Mouse (Mus musculus) olfactory bulb, adult 2 months (tissue): ENCODE data around the gene Spint1. TPM values are rescaled to one million over a fixed set of nuclear protein-coding genes. Genes with fewer than 3 reads are reported as not detected.

Experiments
- H3K27ac ChIP-seq: fragments of 200-500 bp; 2 replicates; pipeline ENCODE4 v1.5.1; 2012; ENCODE audit warnings: low read depth, low read length; ENCODE audit not compliant: insufficient read depth
- H3K4me1 ChIP-seq: fragments of 200-500 bp; 2 replicates; pipeline ENCODE4 v1.6.1; 2012; ENCODE audit warnings: low read length; ENCODE audit not compliant: control insufficient read depth, insufficient read depth
- H3K4me3 ChIP-seq: fragments of 200-500 bp; 2 replicates; pipeline ENCODE4 v1.5.1; 2012; ENCODE audit warnings: mild to moderate bottlenecking, low read depth, low read length, moderate library complexity; ENCODE audit not compliant: insufficient read depth
- CTCF ChIP-seq: fragments of 200-500 bp; IDR thresholded peaks from 2 replicates; pipeline ENCODE4 v1.5.1; 2012; ENCODE audit warnings: low read depth, mild to moderate bottlenecking, low read length, moderate library complexity; ENCODE audit not compliant: insufficient read depth
- POLR2A ChIP-seq: fragments of 200-500 bp; IDR thresholded peaks from 2 replicates; pipeline ENCODE4 v1.6.1; 2012; ENCODE audit warnings: mild to moderate bottlenecking, low read depth, low read length, moderate library complexity; ENCODE audit not compliant: insufficient read depth
- WGBS: fragments of 180-500 bp; shearing (Covaris S2); methylation state at CpG from one replicate; pipeline ENCODE4 v1.1.7; 2018; 5-methylcytosine and 5-hydroxymethylcytosine counted together
- polyA plus RNA-seq: library from polyadenylated mRNA; stranded (reverse); fragments of >200 nt; gene quantifications from 2 replicates; pipeline ENCODE4 v1.2.4, GENCODE M21; 2012; ENCODE audit warnings: low replicate concordance; ENCODE audit not compliant: missing spikeins, insufficient read depth, insufficient read length

The Spint1 gene
- polyA plus RNA-seq, 1 experiment, result not detected

DNA sequence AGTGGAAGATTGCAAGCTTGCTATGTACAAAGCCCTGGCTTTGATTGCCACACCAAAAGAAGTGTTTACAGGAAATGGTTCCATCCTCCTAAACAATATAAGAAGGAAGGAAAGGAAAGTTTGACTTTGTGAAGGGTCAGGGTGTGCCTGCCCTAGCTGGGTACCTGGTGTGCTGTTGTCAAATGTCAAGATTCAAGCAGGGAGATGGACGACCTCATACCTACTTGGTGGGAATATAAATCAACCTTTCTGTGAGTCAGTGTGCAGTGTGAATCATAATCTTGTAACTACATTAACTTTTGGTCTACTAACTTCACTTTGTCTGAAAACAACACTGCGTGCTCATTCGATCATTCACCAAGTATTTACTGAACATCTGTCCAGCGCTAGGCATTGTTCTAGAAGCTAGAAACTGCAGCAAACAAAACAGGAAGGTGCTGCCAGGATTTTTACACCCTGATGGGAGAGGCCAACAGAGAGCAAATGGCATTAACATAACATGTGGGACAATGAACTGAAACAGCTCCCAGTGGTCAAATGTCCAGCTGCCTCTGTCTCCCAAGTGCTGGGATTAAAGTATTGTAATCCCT is 33.2 kb upstream of the Spint1 start:
- WGBS, result 68% methylated on average over 4 of the region's 4 CpGs
- Histone ChIP-seq H3K27ac (no peak overlapping the region), H3K4me1 (no peaks in the 10 kb centered on the region; the same call in 1 of the 2 replicates), H3K4me3 (no peak overlapping the region)
- TF ChIP-seq CTCF (no peak), POLR2A (no peak)

DNA sequence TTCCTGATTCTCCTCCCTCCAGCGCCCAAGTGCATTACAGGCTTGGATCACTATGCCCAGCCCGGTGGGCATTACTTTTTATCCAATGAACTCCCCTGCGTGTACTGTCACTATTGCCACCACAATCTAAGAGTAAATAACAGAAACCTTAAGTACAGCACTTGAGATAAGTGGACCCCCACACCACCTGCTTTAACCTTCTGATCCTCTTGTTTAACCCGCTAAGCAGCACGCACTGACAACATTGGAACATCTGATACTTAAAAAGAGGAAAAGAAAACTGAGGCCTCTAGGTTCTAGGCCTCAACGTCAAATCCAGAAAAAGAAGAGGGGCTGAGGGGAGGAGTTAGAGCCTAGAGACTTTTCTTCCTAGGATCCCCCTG is 29.2 kb upstream of the Spint1 start:
- Histone ChIP-seq H3K4me1 (peaks cover 2% of the 10 kb centered on the region; the same call in 1 of the 2 replicates), H3K4me3 (peak overlapping the region; percentile 63), H3K27ac (peak overlapping the region; percentile 6; the same call in 1 of the 2 replicates)
- WGBS, result 12% methylated on average over 6 of the region's 6 CpGs
- TF ChIP-seq CTCF, result no peak
- no peak for TF ChIP-seq POLR2A

DNA sequence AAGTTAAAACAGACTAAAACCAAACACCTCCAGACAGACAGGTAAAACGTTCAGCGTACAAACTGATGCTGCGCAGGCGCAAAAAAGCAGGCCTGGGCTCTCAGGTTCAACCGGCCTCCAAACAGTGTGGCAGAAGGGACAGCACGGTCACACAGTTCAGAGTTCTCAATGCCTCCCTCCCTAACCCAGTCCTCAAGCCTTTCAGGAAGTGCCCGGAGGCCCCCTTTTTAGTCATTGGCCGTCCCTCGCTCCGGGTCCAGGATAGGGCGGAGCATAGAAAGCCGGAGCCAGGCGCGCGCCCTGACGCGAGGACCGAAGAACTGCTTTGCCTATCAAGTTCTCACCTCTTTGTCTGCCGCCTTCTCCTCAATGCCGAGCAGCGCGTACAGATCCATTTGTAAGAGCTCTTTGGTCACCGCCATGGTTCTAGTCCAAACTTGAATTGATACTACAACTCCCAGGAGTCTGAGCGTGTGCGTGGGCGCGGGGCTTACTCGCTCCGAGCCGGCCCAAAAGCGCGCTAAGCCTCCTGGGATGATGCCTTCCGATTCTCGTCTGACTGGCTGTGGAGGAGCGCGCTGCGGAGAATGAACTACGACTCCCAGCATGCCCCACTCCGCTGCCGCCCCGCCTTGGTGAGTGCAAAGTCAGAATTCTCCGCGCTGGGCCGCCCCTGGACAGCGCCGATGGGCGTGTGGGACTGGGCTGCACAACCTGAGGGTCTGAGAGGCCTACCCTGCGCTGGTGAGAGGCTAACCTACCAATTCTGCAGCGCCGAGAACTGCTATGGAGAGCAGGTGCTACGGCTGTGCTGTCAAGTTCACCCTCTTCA is 28.6 kb upstream of the Spint1 start, which contains the start of the genes Zfyve19 and Dnajc17:
Zfyve19 (plus strand) TSS at position 274 of the 832 bp plus-strand sequence.
Dnajc17 (minus strand) TSS at position 452 of the 832 bp plus-strand sequence.
- Histone ChIP-seq H3K4me1 (peaks cover 2% of the 10 kb centered on the region; the same call in 1 of the 2 replicates), H3K4me3 (peak within 1 kb of the TSS; percentile 90), H3K27ac (peak within 1 kb of the TSS; percentile 6; the same call in 1 of the 2 replicates)
- under 1% methylated on average over 51 of the region's 51 CpGs for WGBS
- TF ChIP-seq POLR2A, result peak; percentile 40
- TF ChIP-seq CTCF, result no peak

DNA sequence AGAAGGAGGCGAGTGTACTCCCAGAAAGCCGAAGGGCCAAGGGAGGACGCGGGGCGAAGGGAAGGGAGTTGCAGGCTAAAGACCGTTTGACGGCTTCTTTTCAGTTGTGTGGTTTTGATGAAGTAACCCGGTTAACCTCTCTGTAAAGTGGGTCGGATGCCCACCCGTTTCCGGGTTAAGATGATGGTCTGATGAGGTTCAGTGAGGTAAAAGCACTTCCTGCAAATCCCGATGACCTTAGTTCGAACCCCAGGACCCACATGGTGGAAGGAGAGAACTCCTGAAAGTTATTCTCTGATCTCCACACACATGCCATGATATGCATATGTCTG is 28.0 kb upstream of the Spint1 start:
- TF ChIP-seq CTCF (no peak), POLR2A (no peak)
- Histone ChIP-seq H3K4me1 (peaks cover 2% of the 10 kb centered on the region; the same call in 1 of the 2 replicates), H3K4me3 (peak overlapping the region; percentile 90), H3K27ac (no peak overlapping the region; the same call in 1 of the 2 replicates)
- under 1% methylated on average over 13 of the region's 13 CpGs for WGBS

DNA sequence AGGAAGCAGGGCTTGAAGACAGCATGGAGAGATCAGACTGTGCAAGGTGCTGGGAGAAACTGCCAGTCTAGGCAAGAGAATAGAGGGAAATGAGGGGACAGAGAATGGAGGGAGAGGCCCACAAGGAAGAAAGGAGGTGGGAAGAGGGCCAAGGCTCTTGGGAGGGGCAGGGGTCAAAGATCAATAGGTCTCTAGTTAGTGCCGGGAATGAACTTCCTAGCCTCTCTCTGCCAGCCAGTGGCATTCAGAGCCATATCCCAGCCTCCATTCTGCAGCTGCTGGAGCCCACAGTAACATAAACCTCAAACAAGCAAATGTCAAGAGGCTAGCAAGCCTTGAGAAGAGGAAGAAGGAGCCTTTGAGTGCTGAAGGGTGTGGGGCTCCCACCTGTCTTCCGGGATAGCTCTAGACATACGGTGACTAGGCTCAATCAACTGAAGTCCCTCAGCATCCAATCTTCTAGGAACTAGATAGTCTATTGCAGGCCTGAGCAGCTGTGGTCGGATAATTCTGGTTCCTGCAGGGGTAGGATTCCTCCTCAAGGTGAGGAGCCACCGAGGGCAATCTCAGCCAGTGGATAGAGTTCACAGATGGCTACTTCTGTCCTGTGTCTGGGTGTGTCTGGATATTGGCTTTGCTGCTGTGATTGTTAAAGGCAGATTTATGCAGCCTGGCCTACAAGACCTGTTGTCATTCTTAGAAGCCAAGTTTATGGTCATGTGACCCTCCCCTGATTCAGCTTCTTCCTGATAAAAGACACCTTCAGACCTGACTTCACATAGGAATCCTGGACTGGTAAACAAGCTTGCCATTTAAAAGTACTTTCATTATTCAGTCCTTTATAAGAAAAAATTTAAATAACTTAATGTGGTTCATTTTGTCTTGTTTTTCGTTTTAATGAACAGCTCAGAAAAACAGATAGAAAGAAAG is 7.1 kb upstream of the Spint1 start, which contains the start of gene Ppp1r14d:
Ppp1r14d (minus strand) TSS at position 132 of the 930 bp plus-strand sequence.
- 83% methylated on average over 6 of the region's 6 CpGs for whole genome bisulfite sequencing
- H3K4me3 ChIP-seq, result no peak within 1 kb of the TSS

DNA sequence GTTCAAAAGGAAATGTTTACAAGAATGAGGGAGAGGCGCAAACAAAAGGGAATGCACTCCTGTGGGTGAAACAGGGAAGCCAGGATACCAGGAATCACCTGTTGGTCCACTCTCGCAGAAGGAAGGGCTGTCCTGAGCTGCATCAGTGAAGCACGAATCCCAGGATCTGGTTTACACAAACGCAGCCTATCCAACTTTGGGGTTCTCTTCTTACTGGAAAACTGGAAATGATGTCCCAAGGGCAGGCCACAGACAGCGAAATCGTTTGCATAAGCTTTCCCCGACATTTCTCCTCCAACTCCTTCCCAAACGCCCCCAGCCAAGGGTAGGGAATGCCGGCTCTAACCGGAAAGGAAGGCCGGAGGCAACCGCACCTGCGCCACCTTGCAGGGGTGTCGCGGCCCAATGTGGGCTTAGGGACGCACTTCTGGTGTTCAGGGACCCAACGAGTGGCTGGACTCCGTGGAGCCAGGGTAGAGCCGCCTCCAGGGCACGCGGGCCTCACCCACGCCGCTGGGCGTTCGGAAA is 416 bp upstream of the Spint1 start:
- peak overlapping the region; percentile 4 for H3K4me3 ChIP-seq
- 21% methylated on average over 25 of the region's 25 CpGs for WGBS
- H3K27ac ChIP-seq, result no peak overlapping the region
- no peak for TF ChIP-seq POLR2A
- no peak for TF ChIP-seq CTCF
- peaks cover 14% of the 10 kb centered on the region for H3K4me1 ChIP-seq

More for the DNA sequence above, 7.1 kb upstream of the Spint1 start, which contains the start of gene Ppp1r14d:
- no peak for TF ChIP-seq POLR2A
- no peak for TF ChIP-seq CTCF
- Histone ChIP-seq H3K4me1 (no peaks in the 10 kb centered on the region), H3K27ac (no peak within 1 kb of the TSS)

DNA sequence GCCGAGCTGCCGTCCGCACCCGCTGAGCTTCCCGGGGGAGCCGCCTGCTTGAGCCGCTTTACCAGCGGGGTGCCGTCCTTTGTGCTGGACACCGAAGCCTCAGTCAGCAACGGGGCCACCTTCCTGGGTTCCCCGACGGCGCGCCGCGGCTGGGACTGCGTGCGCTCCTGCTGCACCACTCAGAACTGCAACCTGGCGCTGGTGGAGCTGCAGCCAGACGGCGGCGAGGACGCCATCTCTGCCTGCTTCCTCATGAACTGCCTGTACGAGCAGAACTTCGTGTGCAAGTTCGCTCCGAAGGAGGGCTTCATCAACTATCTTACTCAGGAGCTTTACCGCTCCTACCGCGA is 684 bp downstream of the Spint1 start:
- TF ChIP-seq POLR2A (no peak), CTCF (no peak)
- H3K27ac ChIP-seq, result no peak overlapping the region
- 5% methylated on average over 31 of the region's 31 CpGs for WGBS
- peak overlapping the region; percentile 4 for H3K4me3 ChIP-seq
- H3K4me1 ChIP-seq, result peaks cover 14% of the 10 kb centered on the region

DNA sequence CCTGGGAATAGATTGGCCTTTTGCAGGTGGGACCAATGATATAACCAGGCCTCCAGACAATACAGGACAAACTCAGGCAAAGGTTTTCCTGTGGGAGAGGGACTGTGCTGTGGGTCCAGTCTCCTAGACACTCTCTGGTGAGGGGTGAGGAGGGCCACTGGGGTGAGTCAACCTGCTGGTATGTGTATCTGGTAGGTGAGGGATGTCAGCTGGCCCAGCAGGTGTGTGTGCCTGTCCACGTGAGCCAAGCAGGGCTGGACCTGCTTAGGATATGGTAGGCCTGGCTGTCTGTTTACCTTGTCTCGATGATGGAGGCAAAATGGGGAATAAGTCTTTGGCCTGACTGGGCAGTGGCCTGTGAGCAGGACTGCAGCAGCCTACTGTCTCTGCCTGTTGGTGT is 1.5 kb downstream of the Spint1 start:
- Histone ChIP-seq H3K4me3 (no peak overlapping the region), H3K27ac (no peak overlapping the region), H3K4me1 (peaks cover 14% of the 10 kb centered on the region)
- WGBS, result 85% methylated on average over 2 of the region's 2 CpGs
- TF ChIP-seq CTCF (no peak), POLR2A (no peak)
